Mouse (Mus musculus): Measurements from ENCODE around the gene Cux1. TPM values are rescaled to one million over a fixed set of nuclear protein-coding genes. Genes with fewer than 3 reads are reported as not detected.

Gene Cux1
- polyA plus RNA-seq, 1 experiment from 2014 or later, result 79.8 TPM

- no peak overlapping the region for H3K4me3 ChIP-seq
- H3K36me3 ChIP-seq, result peaks cover 43% of the 10 kb centered on the region
- no peak overlapping the region for H3K9ac ChIP-seq
- no peaks in the 10 kb centered on the region for H3K4me1 ChIP-seq
- ATAC-seq (ENCODE audit: insufficient number of reproducible peaks, insufficient read depth, low FRiP score, low TSS enrichment), result no peak
- 93% methylated on average over 4 of the region's 4 CpGs for whole genome bisulfite sequencing
- no peaks in the 10 kb centered on the region for H3K9me3 ChIP-seq
- no peaks in the 10 kb centered on the region for H3K27me3 ChIP-seq
- H3K27ac ChIP-seq, result no peak overlapping the region
- no peak overlapping the region for H3K4me2 ChIP-seq (replicated peaks)
These were observed 230.3 kb downstream of the Cux1 start for GRCm38 (mm10) chr5:136336798-136337527.

- H3K9ac ChIP-seq, result no peak overlapping the region
- no peak for ATAC-seq (ENCODE audit: insufficient number of reproducible peaks, insufficient read depth, low FRiP score, low TSS enrichment)
- no peak overlapping the region for H3K27ac ChIP-seq
- WGBS, result 91% methylated on average over 4 of the region's 4 CpGs
- no peaks in the 10 kb centered on the region for H3K27me3 ChIP-seq
- H3K4me2 ChIP-seq (replicated peaks), result no peak overlapping the region
- H3K4me3 ChIP-seq, result no peak overlapping the region
- no peaks in the 10 kb centered on the region for H3K4me1 ChIP-seq
- no peaks in the 10 kb centered on the region for H3K9me3 ChIP-seq
- H3K36me3 ChIP-seq, result peaks cover 47% of the 10 kb centered on the region
These were observed 231.6 kb downstream of the Cux1 start for GRCm38 (mm10) chr5:136335681-136336080.

GRCm38 (mm10) chr5:136334780-136335179 lies 232.5 kb downstream of the Cux1 start:
- H3K27ac ChIP-seq, result no peak overlapping the region
- H3K27me3 ChIP-seq, result no peaks in the 10 kb centered on the region
- no peak overlapping the region for H3K4me3 ChIP-seq
- ATAC-seq (ENCODE audit: insufficient number of reproducible peaks, insufficient read depth, low FRiP score, low TSS enrichment), result no peak
- no peak overlapping the region for H3K4me2 ChIP-seq (replicated peaks)
- peaks cover 49% of the 10 kb centered on the region for H3K36me3 ChIP-seq
- no peak overlapping the region for H3K9ac ChIP-seq
- H3K9me3 ChIP-seq, result no peaks in the 10 kb centered on the region
- H3K4me1 ChIP-seq, result no peaks in the 10 kb centered on the region
- 86% methylated on average over 4 of the region's 4 CpGs for WGBS

GRCm38 (mm10) chr5:136334051-136334450 lies 233.2 kb downstream of the Cux1 start:
- no peak for ATAC-seq (ENCODE audit: insufficient number of reproducible peaks, insufficient read depth, low FRiP score, low TSS enrichment)
- Histone ChIP-seq H3K9me3 (no peaks in the 10 kb centered on the region), H3K27me3 (no peaks in the 10 kb centered on the region), H3K9ac (no peak overlapping the region), H3K4me3 (no peak overlapping the region), H3K36me3 (peaks cover 43% of the 10 kb centered on the region), H3K4me2 (replicated peaks) (no peak overlapping the region), H3K27ac (no peak overlapping the region), H3K4me1 (no peaks in the 10 kb centered on the region)
- WGBS, result 85% methylated on average over 1 of the region's 1 CpGs

- no peaks in the 10 kb centered on the region for H3K9me3 ChIP-seq
- no peaks in the 10 kb centered on the region for H3K4me1 ChIP-seq
- 85% methylated on average over 11 of the region's 11 CpGs for WGBS
- H3K27me3 ChIP-seq, result no peaks in the 10 kb centered on the region
- no peak overlapping the region for H3K4me3 ChIP-seq
- peaks cover 38% of the 10 kb centered on the region for H3K36me3 ChIP-seq
- H3K4me2 ChIP-seq (replicated peaks), result no peak overlapping the region
- no peak overlapping the region for H3K27ac ChIP-seq
- ATAC-seq (ENCODE audit: insufficient number of reproducible peaks, insufficient read depth, low FRiP score, low TSS enrichment), result no peak
- no peak overlapping the region for H3K9ac ChIP-seq
These were observed 234.4 kb downstream of the Cux1 start for GRCm38 (mm10) chr5:136332786-136333462.

- H3K27ac ChIP-seq, result no peak overlapping the region
- H3K36me3 ChIP-seq, result peaks cover 52% of the 10 kb centered on the region
- H3K4me3 ChIP-seq, result no peak overlapping the region
- ATAC-seq (ENCODE audit: insufficient number of reproducible peaks, insufficient read depth, low FRiP score, low TSS enrichment), result no peak
- H3K9ac ChIP-seq, result no peak overlapping the region
- no peaks in the 10 kb centered on the region for H3K4me1 ChIP-seq
- H3K9me3 ChIP-seq, result no peaks in the 10 kb centered on the region
- WGBS, result 93% methylated on average over 2 of the region's 2 CpGs
- H3K4me2 ChIP-seq (replicated peaks), result no peak overlapping the region
- H3K27me3 ChIP-seq, result no peaks in the 10 kb centered on the region
These were observed 239.6 kb downstream of the Cux1 start for GRCm38 (mm10) chr5:136327736-136328135.

GRCm38 (mm10) chr5:136326626-136327025 lies 240.7 kb downstream of the Cux1 start:
- 93% methylated on average over 13 of the region's 13 CpGs for WGBS
- H3K4me1 ChIP-seq, result no peaks in the 10 kb centered on the region
- H3K27me3 ChIP-seq, result no peaks in the 10 kb centered on the region
- peaks cover 49% of the 10 kb centered on the region for H3K36me3 ChIP-seq
- ATAC-seq (ENCODE audit: insufficient number of reproducible peaks, insufficient read depth, low FRiP score, low TSS enrichment), result no peak
- no peak overlapping the region for H3K9ac ChIP-seq
- H3K4me2 ChIP-seq (replicated peaks), result no peak overlapping the region
- no peak overlapping the region for H3K4me3 ChIP-seq
- no peak overlapping the region for H3K27ac ChIP-seq
- no peaks in the 10 kb centered on the region for H3K9me3 ChIP-seq

GRCm38 (mm10) chr5:136324506-136324905 lies 242.8 kb downstream of the Cux1 start:
- H3K4me2 ChIP-seq (replicated peaks), result no peak overlapping the region
- H3K27ac ChIP-seq, result no peak overlapping the region
- no peaks in the 10 kb centered on the region for H3K9me3 ChIP-seq
- H3K4me1 ChIP-seq, result no peaks in the 10 kb centered on the region
- no peaks in the 10 kb centered on the region for H3K27me3 ChIP-seq
- H3K4me3 ChIP-seq, result no peak overlapping the region
- WGBS, result 77% methylated on average over 4 of the region's 4 CpGs
- peaks cover 44% of the 10 kb centered on the region for H3K36me3 ChIP-seq
- ATAC-seq (ENCODE audit: insufficient number of reproducible peaks, insufficient read depth, low FRiP score, low TSS enrichment), result no peak
- H3K9ac ChIP-seq, result no peak overlapping the region

- Histone ChIP-seq H3K4me2 (replicated peaks) (no peak overlapping the region), H3K27me3 (no peaks in the 10 kb centered on the region), H3K36me3 (peaks cover 38% of the 10 kb centered on the region), H3K27ac (no peak overlapping the region), H3K4me3 (no peak overlapping the region), H3K9ac (no peak overlapping the region), H3K9me3 (no peaks in the 10 kb centered on the region), H3K4me1 (no peaks in the 10 kb centered on the region)
- ATAC-seq (ENCODE audit: insufficient number of reproducible peaks, insufficient read depth, low FRiP score, low TSS enrichment), result no peak
- WGBS, result 82% methylated on average over 6 of the region's 6 CpGs
These were observed 245.9 kb downstream of the Cux1 start for GRCm38 (mm10) chr5:136321378-136321777.

GRCm38 (mm10) chr5:136312566-136312965 lies 254.7 kb downstream of the Cux1 start:
- H3K4me1 ChIP-seq, result no peaks in the 10 kb centered on the region
- H3K4me3 ChIP-seq, result no peak overlapping the region
- no peak overlapping the region for H3K27ac ChIP-seq
- no peak for ATAC-seq (ENCODE audit: insufficient number of reproducible peaks, insufficient read depth, low FRiP score, low TSS enrichment)
- peaks cover 70% of the 10 kb centered on the region for H3K36me3 ChIP-seq
- H3K9me3 ChIP-seq, result no peaks in the 10 kb centered on the region
- H3K4me2 ChIP-seq (replicated peaks), result no peak overlapping the region
- no peak overlapping the region for H3K9ac ChIP-seq
- no peaks in the 10 kb centered on the region for H3K27me3 ChIP-seq
- WGBS, result 94% methylated on average over 14 of the region's 14 CpGs

- H3K27ac ChIP-seq, result no peak overlapping the region
- no peaks in the 10 kb centered on the region for H3K4me1 ChIP-seq
- ATAC-seq (ENCODE audit: insufficient number of reproducible peaks, insufficient read depth, low FRiP score, low TSS enrichment), result no peak
- no peaks in the 10 kb centered on the region for H3K27me3 ChIP-seq
- WGBS, result 85% methylated on average over 4 of the region's 4 CpGs
- H3K4me3 ChIP-seq, result no peak overlapping the region
- H3K9ac ChIP-seq, result no peak overlapping the region
- no peaks in the 10 kb centered on the region for H3K9me3 ChIP-seq
- H3K4me2 ChIP-seq (replicated peaks), result no peak overlapping the region
- H3K36me3 ChIP-seq, result peaks cover 74% of the 10 kb centered on the region
These were observed 255.1 kb downstream of the Cux1 start for GRCm38 (mm10) chr5:136312166-136312565.

GRCm38 (mm10) chr5:136306254-136306653 lies 261.0 kb downstream of the Cux1 start:
- WGBS, result 88% methylated on average over 5 of the region's 5 CpGs
- H3K36me3 ChIP-seq, result peaks cover 80% of the 10 kb centered on the region
- H3K9me3 ChIP-seq, result no peaks in the 10 kb centered on the region
- H3K4me3 ChIP-seq, result no peak overlapping the region
- H3K4me2 ChIP-seq (replicated peaks), result no peak overlapping the region
- H3K27me3 ChIP-seq, result no peaks in the 10 kb centered on the region
- no peaks in the 10 kb centered on the region for H3K4me1 ChIP-seq
- H3K27ac ChIP-seq, result no peak overlapping the region
- H3K9ac ChIP-seq, result no peak overlapping the region
- ATAC-seq (ENCODE audit: insufficient number of reproducible peaks, insufficient read depth, low FRiP score, low TSS enrichment), result no peak
